Mouse (Mus musculus): ENCODE data around the gene Exoc3l.

Gene Exoc3l

DNA sequence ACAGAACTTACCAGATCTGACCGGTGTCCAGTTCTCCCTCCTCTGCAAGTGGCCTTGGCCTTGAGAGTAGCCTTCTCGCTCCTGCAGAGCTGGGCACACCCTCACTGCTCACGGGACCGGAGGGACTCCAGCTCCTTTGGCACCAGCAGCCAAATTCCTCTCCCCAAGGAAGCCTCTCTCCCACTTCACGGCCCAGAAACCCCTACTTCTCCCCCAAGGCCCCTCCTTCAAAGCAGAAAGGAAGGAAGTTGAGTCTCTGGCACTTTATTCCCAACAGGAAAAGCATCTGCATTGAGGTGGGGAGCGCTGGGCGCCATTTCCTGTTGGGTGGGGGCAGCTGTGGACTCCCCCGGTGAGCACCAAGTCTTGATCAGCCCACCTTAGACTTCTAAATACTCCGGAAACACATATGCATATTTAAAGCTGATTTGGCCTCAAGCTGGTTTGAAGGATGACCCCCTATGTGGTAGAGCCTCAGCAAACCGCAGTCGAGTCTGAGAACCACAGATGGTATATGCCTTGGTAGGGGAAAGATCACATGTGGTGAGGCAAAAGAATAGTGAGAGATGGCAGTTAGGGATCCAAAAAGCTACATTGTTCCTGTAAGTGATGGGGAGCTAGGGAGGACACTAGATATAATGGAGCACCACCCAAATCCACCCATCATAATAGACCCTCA lies at the start of gene Exoc3l:
Exoc3l (minus strand) TSS at position 207 of the 679 bp plus-strand sequence.
- no peak for DNase-seq (ENCODE audit: low spot score)

- no peak for DNase-seq (ENCODE audit: low spot score)
Observed at GRCm38 (mm10) chr8:105345061-105345975, 49.4 kb upstream of the Exoc3l start.

DNA sequence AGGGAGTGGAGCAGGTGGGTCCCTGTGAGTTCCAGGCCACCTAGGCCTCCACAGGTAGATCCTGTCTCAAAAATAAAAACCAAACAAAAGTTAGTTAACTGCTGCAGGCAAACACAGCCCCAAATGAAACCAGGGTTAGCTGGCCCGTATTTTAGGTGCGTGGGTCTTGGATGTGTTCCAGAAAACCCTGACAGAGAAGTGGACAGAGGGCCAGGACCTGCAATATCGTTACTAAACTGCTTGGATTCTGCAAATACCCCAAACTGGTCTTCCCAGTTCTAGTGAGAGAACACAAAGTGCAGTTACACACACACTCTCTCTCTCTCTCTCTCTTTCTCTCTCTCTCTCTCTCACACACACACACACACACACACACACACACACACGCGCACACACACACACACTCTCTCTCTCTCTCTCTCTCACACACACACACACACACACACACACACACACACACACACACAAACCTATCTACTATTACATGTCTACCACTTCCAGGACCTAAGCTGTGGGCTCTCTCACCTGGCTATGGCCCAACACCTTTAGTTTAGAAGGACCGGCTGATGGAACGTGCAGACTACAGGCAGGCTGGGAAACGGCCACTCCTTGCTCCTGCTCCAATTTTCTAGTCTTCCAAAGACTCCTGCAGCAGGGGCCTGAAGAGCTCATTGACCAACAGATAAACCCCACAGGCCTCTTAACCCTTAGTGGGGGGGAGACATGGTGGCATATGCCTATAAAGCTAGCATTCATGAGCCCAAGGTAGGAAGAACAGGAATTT lies 48.1 kb upstream of the Exoc3l start:
- no peak for DNase-seq (ENCODE audit: low spot score)

GRCm38 (mm10) chr8:105342768-105343167 lies 46.9 kb upstream of the Exoc3l start:
- no peak for DNase-seq (ENCODE audit: low spot score)

DNA sequence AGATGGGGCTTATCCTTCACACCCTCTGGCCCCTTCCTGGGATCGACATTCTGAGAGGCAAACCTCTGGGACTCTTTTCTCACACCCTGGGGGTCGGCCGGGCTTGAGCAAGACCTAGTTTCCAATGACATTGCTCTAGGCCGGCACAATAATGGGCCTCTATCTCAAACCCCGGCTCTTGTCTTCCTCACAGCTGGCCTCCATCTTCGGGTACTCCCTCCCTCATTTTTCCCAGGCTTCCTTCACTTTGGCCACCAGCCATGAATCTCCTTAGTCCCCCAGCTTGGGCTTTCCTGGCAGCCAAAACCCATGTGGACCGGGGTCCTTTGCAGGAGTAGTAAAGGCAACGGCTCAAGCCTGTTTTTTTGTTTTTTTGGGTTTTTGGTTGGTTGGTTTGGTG lies 45.5 kb upstream of the Exoc3l start:
- DNase-seq (ENCODE audit: low spot score): no peak

GRCm38 (mm10) chr8:105339886-105340635 lies 44.2 kb upstream of the Exoc3l start:
- DNase-seq (ENCODE audit: low spot score): no peak

GRCm38 (mm10) chr8:105338992-105339391 lies 43.1 kb upstream of the Exoc3l start:
- DNase-seq (ENCODE audit: low spot score): no peak

DNA sequence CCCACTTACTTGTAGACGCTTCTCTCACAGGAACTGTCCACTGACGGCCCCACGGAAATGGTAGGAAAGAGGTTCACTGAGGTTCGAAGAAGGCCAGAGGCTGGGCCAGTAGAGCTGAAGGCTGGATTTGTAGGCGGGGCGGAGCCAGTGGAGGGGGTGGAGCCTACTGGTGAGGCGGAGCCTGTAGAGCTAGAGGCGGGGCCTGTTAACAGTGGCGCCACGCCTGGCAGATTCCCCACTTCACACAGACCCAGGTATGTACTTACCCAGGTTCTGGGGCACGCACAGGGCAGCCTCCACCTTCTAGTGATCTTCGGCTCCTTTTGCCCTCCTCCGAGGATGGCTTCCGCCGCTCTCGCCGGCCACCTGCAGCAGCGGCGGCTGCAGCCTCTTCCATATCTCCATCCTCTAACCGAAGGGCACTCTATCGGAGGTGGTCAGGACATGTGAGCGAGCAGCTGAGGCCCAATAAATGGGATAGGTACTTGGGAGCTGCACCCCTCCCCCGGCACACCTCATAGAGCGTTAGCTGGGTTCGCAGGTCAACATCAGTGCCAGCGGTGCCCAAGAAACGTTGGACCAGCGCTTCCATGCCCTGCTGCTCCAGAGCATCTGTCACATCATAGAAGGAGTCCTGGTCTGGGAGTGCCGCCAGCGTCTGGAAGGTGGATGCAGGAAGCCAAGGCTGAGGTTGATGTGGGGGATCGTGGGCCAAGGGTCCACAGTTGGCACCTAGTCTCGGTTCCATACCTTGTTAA lies 40.7 kb upstream of the Exoc3l start:
- DNase-seq (ENCODE audit: low spot score): no peak

- DNase-seq (ENCODE audit: low spot score): no peak
Observed at GRCm38 (mm10) chr8:105332523-105332922, 36.6 kb upstream of the Exoc3l start.

- no peak for DNase-seq (ENCODE audit: low spot score)
Observed at GRCm38 (mm10) chr8:105331931-105332330, 36.0 kb upstream of the Exoc3l start.

DNA sequence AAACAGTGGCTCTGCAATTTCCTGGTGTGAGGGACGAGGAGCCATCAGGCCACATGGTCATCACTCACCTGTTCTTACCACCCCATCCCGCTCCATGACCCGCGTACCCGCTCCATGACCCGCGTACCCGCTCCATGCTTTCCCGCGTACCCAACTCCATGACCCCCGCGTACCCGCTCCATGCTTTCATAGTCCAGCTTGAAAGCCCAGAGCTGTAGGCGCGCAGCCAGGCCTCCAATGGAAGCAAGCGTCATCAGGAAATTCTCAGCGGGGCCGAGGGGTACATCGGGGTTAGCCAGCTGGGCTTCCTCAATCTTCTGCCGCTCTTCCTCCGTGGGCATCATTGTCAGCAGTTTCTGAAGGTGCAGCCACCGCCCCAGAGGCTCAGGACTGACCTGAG lies 35.6 kb upstream of the Exoc3l start:
- DNase-seq (ENCODE audit: low spot score): no peak

- DNase-seq (ENCODE audit: low spot score): no peak
Observed at GRCm38 (mm10) chr8:105330325-105330724, 34.4 kb upstream of the Exoc3l start.

DNA sequence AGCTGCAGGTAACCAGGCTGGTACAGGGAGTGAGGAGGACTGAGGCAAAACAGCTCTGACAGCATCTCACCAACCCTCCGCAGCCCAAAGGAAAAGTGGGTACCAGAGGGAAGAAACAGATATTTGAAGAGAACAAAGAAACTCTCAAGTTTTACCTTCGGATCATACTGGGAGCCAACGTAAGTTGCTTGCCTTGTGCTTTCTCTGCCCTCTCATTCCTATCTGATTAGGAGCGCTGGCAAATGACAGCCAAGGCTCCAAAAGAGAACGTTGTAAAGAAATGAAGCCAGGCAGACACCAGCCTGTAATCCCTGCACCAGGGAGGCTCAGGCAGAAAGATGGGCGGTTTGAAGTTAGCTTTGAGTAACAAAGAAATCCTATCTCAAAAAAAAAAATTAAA lies 31.1 kb upstream of the Exoc3l start:
- DNase-seq (ENCODE audit: low spot score): no peak

DNA sequence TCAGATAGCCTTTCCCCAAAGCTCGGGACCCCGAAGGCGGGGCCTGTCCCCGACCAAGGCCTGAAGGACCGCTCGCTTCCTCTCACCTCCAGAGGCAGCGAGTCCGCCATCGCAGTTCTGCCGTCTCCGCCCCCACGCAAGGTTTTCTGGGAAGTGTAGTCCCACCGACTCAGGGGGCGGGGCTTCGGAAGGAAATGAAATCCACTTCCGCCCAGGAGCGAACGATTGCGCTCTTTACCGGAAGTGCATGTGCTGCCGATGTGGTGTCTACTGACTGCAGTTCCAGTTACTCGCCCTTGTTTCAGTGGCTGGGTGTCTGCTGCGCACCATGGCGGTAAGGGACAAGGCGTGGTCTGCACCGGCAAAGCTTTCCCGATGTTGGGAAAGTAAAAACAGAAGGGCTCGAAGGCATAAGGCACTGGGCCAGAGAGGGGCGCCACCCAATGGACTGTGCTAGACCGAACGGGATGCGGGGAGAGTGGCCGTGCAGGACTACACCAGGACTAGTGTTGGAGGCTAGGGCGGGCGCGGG lies 30.3 kb upstream of the Exoc3l start, which contains the start of the genes Lrrc29 and Tmem208:
Lrrc29 (minus strand) TSS at position 138 of the 532 bp plus-strand sequence.
Tmem208 (plus strand) TSS at position 214 of the 532 bp plus-strand sequence.
- DNase-seq (ENCODE audit: low spot score): peak; percentile 97

DNA sequence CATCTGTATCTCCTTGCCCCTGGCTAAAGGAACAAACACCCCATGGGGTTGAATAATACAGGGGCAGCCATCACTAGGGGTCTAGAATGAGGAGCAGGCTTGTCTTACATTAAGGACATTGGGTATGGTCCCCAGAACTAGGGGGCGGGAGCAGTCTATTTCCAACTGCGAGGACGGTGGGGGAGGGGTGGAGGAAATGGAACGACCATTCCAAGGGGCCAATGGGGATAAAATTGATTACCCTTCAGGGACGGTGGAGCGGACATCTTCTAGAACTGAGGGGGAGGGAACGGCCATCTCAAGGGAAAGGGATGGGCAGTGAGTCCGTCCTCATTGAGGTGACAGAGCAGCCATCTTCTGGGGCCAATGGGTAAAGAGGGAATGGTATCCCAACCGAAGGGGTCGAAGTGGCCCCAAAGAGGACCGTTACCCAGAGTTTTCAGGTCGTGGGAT lies 29.8 kb upstream of the Exoc3l start:
- no peak for DNase-seq (ENCODE audit: low spot score)

GRCm38 (mm10) chr8:105323183-105323582 lies 27.3 kb upstream of the Exoc3l start:
- DNase-seq (ENCODE audit: low spot score): no peak

DNA sequence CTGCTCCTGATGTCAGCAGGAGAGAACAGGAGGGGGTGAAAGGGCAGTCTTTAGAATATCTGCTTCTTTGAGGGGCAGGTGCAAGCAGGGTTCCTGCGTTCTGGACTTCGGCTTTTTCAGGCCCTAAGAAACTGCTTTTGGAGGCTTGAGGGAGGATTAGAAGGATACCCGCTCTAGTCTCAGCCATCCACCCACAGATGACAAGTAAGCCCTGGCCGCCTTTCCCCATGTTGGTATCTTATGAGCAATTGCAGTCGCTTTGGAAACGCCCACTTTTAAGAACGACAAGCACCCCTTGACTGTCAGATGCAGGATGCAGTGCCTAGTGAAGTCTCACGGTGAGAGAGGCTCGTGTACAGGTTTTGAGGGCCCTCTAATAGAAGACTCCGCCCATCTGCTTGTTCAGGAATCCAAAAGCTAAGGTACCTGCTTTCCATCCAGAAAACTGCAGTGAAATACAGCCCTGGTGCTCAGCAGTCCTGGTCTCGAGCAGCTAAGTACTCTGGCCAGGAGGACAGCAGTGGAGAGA lies 22.8 kb upstream of the Exoc3l start:
- DNase-seq (ENCODE audit: low spot score): no peak

GRCm38 (mm10) chr8:105317941-105318340 lies 22.0 kb upstream of the Exoc3l start:
- DNase-seq (ENCODE audit: low spot score): no peak

DNA sequence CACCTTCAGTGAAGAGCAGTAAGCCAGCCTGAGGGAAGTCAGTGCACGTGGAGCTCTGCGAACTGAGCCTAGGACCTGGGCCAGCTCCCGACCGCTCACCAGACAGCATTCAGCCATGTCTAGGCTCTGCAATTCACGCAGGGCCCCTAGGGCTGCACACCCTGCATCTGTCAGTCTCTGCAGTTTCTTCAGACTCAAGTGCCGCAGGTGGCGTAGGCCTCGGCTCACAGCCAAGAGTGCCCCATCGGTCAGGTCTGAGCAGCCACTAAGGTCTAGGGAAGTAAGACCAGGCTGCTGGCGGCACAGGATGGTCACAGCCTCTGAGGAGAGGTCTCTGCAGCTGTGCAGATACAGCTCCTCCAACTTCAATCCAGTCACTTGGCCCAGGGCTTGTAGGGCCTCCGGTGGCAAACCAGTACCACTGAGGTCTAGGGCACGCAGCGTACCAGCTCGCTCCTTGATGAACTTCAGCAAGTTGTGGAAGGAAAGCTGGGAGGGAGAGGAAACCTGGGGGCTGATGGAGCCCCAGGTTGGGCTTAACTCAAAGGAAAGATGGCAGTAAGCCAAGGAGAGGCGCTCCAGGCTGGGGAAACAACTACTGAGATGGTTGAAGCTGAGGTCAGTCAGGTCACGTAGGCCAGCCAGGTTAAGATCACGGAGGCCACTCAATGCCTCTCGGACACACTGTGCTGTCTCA lies 19.3 kb upstream of the Exoc3l start:
- DNase-seq (ENCODE audit: low spot score): no peak
